Mouse (Mus musculus) erythroblast, embryonic 14.5 days (primary cell): ENCODE data around the gene Eed.

Source experiments
- GATA1 ChIP-seq: IDR thresholded peaks from 2 replicates; pipeline ENCODE4 v1.6.1; 2012; ENCODE audit warnings: low read length, inconsistent platforms, mixed read lengths
- TAL1 ChIP-seq: IDR thresholded peaks from 3 replicates; pipeline ENCODE4 v1.6.1; 2012; ENCODE audit warnings: low read length, inconsistent platforms, mixed read lengths

GRCm38 (mm10) chr7:90028888-90029547 lies 48.2 kb upstream of the Eed start:
- TF ChIP-seq GATA1 (no peak), TAL1 (no peak)
